Mouse (Mus musculus) adrenal gland, adult (tissue): Measurements from ENCODE around the gene Celf6.

Source experiments
- DNase-seq, 2 experiments: peaks; one replicate each; pipeline ENCODE4 v3.0.0; 2022 to 2023; ENCODE audit warnings: low spot score in 1 of 2; ENCODE audit not compliant: inconsistent age in 2 of 2

Celf6 gene

DNA sequence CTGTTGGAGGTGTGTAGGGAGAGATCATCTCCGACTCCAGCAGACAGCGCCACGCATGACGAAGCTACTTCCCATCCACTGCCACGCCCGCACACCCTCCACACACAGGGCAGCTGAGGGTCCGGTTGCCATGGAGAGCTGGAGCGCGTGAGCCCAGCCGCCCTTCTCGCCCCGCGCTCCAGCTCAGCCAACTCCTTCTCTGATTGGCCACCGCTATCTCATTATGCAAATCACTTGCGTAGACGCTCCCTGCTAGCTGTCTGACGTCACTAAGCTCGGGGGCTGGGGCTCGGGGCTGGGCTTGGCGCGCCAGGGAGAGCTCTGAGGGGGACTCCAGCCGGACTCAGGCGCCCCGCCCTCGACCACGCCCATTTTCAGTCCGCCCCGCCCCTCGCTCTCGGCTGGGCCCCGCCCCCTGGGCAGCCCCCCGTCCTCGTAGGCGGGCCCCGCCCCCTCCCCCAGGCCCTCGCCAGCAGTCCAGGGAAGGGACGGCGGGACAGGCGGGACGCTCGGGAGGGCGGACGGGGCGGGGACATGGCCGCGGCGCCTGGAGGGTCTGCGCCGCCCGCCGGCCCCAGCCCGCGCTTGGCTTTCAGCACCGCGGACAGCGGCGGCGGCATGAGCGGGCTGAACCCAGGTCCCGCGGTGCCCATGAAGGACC is at the start of gene Celf6:
TSS of gene Celf6 (plus strand) at position 74 of the 661 bp plus-strand sequence.
- DNase-seq = peak; percentile 93 to 97

DNA sequence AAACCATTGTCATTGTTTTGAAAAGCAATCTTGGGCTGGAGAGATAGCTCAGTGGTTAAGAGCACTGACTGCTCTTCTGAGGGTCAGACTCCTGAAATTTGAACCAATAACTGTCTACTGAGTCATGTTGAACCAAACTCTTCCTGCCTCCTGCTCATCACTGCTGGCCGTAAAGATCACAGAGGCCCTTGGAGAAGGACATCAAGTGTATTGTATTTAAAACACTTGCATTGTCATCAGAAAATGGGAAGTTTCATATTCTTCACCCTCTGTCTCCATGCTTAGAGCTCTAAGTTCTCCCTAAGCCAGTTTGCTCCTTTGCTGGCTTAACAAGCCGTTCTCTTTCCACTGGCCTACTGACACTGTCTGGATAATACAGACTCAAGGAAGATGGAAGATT is 49.4 kb upstream of the Celf6 start:
- no peak for DNase-seq

- no peak for DNase-seq
Measured at GRCm38 (mm10) chr9:59531645-59532044, 46.1 kb upstream of the Celf6 start.

DNA sequence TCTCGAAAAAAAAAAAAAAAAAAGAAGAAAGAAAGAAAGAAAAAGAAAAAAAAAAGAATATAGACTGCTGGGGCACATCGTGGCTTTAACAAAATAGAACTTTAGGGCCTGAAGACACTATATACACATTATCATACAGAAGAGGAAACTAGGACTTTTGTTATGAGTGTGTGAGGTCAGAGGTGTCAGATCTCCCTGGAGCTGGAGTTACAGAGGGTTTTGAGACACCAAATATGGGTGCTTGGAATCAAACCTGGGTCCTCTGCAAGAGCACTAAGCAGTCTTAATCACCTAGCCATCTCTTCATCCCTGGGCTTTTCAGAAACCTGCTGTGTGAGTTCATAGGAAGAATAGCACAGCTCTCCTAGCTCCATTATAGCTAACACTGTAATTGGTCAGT is 44.3 kb upstream of the Celf6 start:
- DNase-seq = no peak

GRCm38 (mm10) chr9:59533889-59534288 is 43.8 kb upstream of the Celf6 start:
- peak; percentile 79 to 92 for DNase-seq

- peak; percentile 86 to 93 for DNase-seq
Measured at GRCm38 (mm10) chr9:59537651-59538050, 40.1 kb upstream of the Celf6 start.

GRCm38 (mm10) chr9:59539441-59540137 is 38.1 kb upstream of the Celf6 start, which contains the start of the genes Hexa and Tmem202:
Gene Hexa, plus strand, starts transcription at chr9:59539540.
Gene Tmem202, minus strand, starts transcription at chr9:59539847.
- peak; percentile 90 to 96 for DNase-seq

GRCm38 (mm10) chr9:59541617-59542016 is 36.1 kb upstream of the Celf6 start:
- no peak for DNase-seq

GRCm38 (mm10) chr9:59542766-59543324 is 34.9 kb upstream of the Celf6 start:
- DNase-seq = no peak

DNA sequence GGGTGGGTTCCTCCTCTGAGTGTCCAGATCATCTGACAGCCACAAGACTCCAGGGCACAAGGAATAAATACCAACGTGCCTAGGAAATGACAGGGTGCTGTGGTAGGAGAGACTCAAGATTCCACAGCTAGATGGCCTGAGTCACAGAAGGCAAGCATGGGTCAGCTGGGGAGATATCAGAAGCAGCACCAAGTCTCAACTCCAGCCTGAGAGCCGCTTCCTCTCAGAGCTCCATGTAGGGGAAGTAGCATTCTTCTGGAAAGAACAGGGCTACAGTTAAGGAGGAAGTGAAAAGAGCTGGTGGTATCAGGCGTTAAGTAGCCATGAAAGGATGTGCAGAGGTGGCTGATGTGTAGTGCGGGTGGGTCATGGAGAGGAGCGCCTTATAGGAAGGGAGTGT is 33.0 kb upstream of the Celf6 start:
- DNase-seq = no peak

- DNase-seq = no peak
Measured at GRCm38 (mm10) chr9:59547869-59548268, 29.8 kb upstream of the Celf6 start.

DNA sequence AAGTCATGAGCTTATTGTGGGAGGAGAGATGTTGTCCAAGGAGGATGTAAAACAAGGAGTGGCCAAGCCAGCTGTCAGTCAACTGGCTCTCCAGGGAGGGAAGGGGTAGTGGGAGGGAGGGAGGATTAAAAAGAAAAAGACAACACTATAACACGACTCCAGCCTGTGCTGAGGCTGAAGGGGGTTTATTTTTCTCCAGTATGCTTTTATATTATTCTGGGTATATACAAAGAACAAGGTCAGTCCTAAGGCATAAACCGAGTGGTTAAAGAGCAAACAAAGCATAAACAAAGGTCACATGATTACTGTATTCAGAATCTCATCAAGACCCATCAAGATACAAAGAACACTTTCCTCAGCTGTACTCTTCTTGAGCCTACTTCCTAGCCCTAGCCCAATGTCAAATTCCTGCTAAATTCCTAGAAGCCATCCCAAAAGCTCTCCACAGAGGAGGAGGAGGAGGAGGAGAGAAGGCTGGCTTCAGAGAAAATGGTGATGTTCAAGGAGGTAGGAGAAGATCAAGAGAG is 28.7 kb upstream of the Celf6 start:
- DNase-seq = no peak

DNA sequence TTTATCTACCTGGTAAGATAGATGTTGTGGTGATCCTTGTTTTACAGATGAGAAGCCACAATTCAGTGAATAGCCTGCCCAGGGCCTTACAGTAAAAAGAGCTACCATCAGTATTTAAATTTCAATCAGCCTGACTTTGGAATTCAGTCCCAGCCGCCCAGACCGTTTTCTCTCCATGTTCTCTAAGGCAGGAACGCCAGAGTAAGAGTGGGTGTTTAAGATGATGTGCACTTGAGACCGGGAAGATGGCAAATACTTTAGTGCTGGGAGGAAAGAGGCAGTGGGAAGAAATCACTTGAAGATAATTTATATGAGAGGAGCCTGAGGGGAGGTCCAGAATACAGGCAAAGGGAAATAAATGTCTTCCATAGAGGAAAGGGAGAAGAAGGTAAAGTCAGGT is 27.6 kb upstream of the Celf6 start:
- DNase-seq = no peak

DNA sequence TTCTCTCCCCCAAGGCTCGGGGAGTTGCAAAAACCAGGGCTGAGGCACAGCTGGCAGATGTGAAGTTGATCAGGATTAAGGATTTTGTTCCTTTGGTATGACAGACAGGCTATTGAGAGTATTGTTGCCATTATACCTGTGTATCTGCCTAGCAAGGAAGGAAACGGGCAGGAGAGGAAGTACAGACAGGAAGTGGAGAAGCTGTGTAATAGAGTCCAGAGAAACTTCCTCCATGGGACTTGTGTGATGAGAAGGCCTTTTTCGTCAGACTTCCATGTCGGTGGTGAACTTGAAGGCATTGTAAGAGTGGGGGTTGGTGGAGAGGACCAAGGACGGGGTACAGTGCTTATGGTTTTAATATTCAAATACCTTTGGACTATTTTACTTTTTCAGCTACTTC is 26.7 kb upstream of the Celf6 start:
- no peak for DNase-seq

DNA sequence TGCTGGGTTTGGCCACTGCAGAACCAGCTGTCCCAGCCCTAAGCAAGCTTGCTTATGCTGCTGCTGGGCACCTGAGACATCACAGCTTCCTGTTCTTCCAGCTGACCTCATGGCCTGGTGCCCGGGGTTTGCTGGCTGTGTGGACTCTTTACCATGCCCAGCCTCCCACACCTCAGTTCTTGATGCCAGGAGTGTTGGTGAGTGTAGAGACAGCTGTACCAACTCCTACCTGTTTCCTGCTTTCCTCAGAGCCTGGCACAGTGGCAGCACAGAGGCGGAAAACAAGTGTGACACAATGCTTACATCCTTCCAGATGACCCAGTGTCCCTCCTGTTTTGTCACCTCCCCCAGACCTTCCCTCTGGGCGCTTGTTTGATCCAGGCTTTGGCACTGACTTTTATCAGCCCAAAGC is 26.1 kb upstream of the Celf6 start:
- DNase-seq = peak; percentile 51 to 73

GRCm38 (mm10) chr9:59552610-59553009 is 25.1 kb upstream of the Celf6 start:
- DNase-seq = no peak

DNA sequence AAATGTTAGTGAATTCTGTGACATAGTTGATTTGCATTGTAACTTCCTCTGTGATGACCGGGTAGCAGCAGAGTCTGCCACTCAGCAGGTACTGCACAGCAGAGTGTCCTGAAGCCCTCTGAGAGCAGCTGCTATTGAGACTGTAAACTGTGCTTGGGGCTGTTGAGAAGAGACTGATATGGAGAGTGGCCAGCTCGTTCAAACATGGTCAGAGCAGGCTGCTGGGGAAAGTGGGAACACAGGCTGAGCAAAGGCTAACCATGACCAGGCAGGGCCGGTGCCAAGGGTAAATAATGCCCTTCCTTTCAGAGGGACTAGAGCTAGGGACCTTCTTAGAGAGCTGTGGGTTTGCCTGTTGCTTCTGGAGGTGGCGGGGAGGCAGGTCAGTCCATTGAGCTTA is 24.0 kb upstream of the Celf6 start:
- no peak for DNase-seq

- DNase-seq = peak; percentile 84 to 93
Measured at GRCm38 (mm10) chr9:59565600-59565999, 12.1 kb upstream of the Celf6 start.

DNA sequence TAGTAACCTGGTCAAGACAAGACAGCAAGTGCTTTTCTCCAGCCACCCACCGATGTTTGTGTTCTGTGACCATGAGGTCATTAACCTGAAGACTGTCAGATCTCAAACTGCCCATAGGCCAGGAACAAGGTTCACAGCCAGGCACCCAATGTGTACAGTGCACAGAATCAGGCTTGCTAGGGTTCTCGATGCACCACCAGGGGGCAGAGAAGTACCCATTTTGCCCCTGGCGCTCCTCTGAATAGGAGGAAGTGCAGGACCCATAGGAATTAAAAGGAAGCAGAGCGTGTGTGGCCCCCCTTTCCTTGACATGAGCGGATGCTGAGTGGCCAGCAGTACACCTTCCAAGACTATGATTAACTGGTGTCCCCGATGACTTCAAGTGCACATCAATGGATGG is 10.6 kb upstream of the Celf6 start:
- DNase-seq = peak; percentile 68 to 85

- no peak for DNase-seq
Measured at GRCm38 (mm10) chr9:59571852-59572251, 5.9 kb upstream of the Celf6 start.

DNA sequence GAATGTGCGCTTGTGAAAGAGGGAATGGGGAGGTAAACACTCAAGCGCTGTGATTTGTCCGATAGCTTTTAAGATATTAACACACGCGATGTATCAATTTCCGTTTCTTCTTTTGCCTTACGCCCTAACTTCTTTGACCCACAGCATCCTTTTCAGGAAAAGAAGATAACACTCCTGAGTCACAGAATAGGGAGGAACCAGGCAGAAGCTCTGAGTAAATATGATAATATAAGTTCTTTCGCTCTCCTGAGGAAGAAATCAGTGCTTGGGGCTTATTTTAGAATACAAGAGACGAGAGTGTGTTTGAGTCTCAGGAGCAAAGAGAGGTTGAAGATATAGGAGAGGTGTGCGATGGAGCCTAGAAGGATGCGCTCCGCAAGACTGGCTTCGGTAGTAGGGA is 316 bp upstream of the Celf6 start:
- no peak for DNase-seq

DNA sequence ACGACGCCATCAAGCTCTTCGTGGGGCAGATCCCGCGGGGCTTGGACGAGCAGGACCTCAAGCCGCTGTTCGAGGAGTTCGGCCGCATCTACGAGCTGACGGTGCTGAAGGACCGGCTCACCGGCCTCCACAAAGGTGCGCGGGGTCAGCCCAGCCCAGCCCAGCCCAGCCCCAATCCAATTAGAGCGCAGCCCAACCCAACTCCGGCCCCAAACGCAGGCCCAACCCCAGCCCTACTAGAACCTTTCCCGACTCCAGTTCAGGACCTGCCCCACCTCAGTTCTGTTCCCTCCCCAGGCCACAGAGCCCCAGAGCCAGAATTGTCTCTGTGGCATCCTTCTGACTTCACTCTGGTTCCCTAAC is 769 bp downstream of the Celf6 start:
- no peak for DNase-seq
